Mouse (Mus musculus) ES-Bruce4 (cell line): Measurements from ENCODE around the gene Lrrc57. TPM values are rescaled to one million over a fixed set of nuclear protein-coding genes. Genes with fewer than 3 reads are reported as not detected.

Experiments used
- H3K27ac ChIP-seq: 2 replicates; pipeline ENCODE4 v1.5.1; 2012; ENCODE audit warnings: low read length, inconsistent platforms; ENCODE audit not compliant: insufficient read depth
- H3K27me3 ChIP-seq: 2 replicates; pipeline ENCODE4 v1.6.1; 2012; ENCODE audit warnings: mild to moderate bottlenecking, low read length, inconsistent platforms; ENCODE audit not compliant: control insufficient read depth, poor library complexity, insufficient read depth, severe bottlenecking
- H3K36me3 ChIP-seq: 2 replicates; pipeline ENCODE4 v1.6.1; 2012; ENCODE audit warnings: inconsistent platforms, mild to moderate bottlenecking, low read length, moderate library complexity; ENCODE audit not compliant: control insufficient read depth, poor library complexity, insufficient read depth, severe bottlenecking
- H3K4me1 ChIP-seq: one replicate; pipeline ENCODE4 v1.8.1; 2011; ENCODE audit warnings: low read length; ENCODE audit not compliant: control insufficient read depth, insufficient read depth
- H3K4me3 ChIP-seq: 2 replicates; pipeline ENCODE4 v1.5.1; 2011; ENCODE audit warnings: low read depth, mild to moderate bottlenecking, low read length
- H3K9ac ChIP-seq: 2 replicates; pipeline ENCODE4 v1.6.1; 2012; ENCODE audit warnings: low read depth, mild to moderate bottlenecking, inconsistent platforms; ENCODE audit not compliant: poor library complexity, severe bottlenecking
- H3K9me3 ChIP-seq: replicated peaks from 2 replicates; pipeline ENCODE4 v1.6.1; 2012; ENCODE audit warnings: mild to moderate bottlenecking, low read length, inconsistent platforms; ENCODE audit not compliant: control insufficient read depth, poor library complexity, insufficient read depth, severe bottlenecking
- CTCF ChIP-seq: IDR thresholded peaks from one replicate; pipeline ENCODE4 v1.8.1; 2011; ENCODE audit warnings: low read depth, low read length
- EP300 ChIP-seq: IDR thresholded peaks from 2 replicates; pipeline ENCODE4 v1.6.1; 2011; ENCODE audit warnings: low read depth, low read length; ENCODE audit not compliant: insufficient read depth
- POLR2A ChIP-seq: IDR thresholded peaks from one replicate; pipeline ENCODE4 v1.8.1; 2011; ENCODE audit warnings: low read length; ENCODE audit not compliant: insufficient read depth
- polyA plus RNA-seq: library from polyadenylated mRNA; stranded (reverse); fragments of >200 nt; gene quantifications from 2 replicates; pipeline ENCODE4 v1.2.4, GENCODE M21; 2011; ENCODE audit warnings: low read depth; ENCODE audit not compliant: missing spikeins, insufficient read depth, insufficient read length

Gene Lrrc57
- 17.2 and 18.7 TPM in 2 replicates for polyA plus RNA-seq

DNA sequence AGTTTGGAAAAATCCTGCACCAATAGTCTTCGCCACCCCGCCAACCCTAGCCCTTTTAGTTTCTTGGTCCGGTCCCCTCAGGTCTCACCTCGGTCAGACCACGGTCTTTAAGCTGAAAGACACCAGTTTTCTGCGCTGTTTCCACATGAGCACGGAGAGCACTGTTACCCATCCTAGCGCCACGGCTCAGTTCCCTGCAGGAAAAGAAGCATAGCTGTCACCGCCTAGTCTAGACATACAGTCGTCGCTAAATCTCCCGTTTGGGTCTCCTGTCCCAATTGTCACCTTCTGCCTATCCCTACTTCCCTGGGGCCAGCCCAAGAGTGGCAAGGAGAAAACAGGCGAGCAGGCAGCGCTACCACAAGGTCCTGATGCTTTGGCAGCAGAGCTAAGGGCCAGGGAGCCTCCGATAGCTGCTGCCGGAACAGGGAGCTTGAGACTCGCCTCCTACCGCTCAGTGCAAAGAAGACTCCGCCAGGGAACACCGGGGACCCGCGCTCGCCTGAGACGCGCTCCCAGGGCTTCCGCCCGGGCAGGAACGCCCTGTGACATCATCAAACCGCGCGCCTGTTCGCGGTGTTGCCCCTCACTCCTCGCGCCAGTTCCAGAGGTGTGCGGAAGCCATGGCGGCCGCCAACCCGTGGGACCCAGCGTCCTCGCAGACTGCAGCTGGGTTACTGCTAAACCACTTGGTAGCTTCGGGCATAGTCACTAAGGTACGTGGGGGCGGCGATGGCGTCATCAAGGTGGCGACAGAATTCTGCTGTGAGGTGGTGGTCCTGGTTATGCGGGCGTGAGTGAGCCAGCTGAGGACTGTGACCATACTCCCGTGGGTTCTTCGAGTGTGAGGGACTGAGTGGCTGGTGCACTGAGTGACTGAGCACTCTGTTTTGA, at the start of gene Lrrc57, which contains the start of gene Haus2:
Gene Lrrc57 (minus strand): TSS at position 691 of the 894 bp plus-strand sequence.
Gene Haus2 (plus strand): TSS at position 554 of the 894 bp plus-strand sequence.
- Histone ChIP-seq H3K27ac (peak within 1 kb of the TSS; percentile 59; the same call in 1 of the 2 replicates), H3K9me3 (no peaks in the 10 kb centered on the region), H3K4me1 (no peaks in the 10 kb centered on the region), H3K36me3 (peaks cover 9% of the 10 kb centered on the region; the same call in 1 of the 2 replicates), H3K27me3 (no peaks in the 10 kb centered on the region), H3K9ac (peak within 1 kb of the TSS; percentile 34), H3K4me3 (peak within 1 kb of the TSS; percentile 79)
- TF ChIP-seq POLR2A: peak; percentile 77
- TF ChIP-seq EP300: no peak

DNA sequence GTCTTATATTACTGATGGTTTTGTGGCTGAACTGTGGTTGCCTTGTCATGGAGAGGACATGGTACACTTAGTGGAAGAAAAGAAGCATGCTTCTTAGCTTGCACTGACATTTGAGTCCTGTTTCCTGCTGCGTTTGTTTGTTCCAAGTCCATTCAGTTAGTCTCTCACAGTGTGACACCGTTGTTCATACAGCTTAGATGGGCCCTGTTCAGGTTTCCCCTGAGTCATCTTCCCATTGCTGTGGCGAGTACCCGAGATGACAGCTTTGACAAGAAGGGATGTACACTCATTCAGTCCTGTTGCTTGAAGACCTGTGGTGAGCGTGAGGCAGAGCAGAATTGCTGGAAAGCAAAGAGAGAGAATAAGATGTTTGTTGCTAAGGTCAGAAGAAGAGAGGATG, 49.2 kb upstream of the Lrrc57 start:
- H3K9me3 ChIP-seq: no peaks in the 10 kb centered on the region
- no peaks in the 10 kb centered on the region for H3K27me3 ChIP-seq
- TF ChIP-seq POLR2A: no peak
- TF ChIP-seq CTCF: no peak
- no peak for TF ChIP-seq EP300

DNA sequence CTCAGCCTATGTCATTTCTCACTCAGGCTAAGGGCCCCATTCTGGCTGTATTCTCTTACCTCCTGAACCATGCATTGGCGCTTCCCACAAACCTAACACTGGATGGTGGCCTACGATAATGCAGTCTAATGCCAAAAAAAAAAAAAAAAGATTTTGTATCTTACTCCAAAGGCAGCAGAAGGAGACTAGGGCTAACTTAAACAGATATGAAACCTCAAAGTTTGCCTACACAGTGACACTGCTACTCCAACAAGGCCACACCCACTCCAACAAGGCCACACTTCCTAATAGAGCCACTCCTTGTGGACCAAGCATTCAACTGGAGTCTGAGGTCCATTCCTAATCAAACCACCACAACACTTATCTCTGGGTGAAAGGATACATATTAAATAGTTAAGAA, 47.4 kb upstream of the Lrrc57 start:
- Histone ChIP-seq H3K27ac (no peak overlapping the region), H3K9ac (no peak overlapping the region), H3K4me1 (no peaks in the 10 kb centered on the region), H3K27me3 (no peaks in the 10 kb centered on the region), H3K36me3 (no peaks in the 10 kb centered on the region), H3K4me3 (no peak overlapping the region), H3K9me3 (no peaks in the 10 kb centered on the region)
- TF ChIP-seq POLR2A: no peak
- no peak for TF ChIP-seq EP300
- TF ChIP-seq CTCF: no peak

More for the DNA sequence above, 49.2 kb upstream of the Lrrc57 start:
- Histone ChIP-seq H3K9ac (no peak overlapping the region), H3K36me3 (no peaks in the 10 kb centered on the region), H3K27ac (no peak overlapping the region), H3K4me1 (no peaks in the 10 kb centered on the region), H3K4me3 (no peak overlapping the region)

DNA sequence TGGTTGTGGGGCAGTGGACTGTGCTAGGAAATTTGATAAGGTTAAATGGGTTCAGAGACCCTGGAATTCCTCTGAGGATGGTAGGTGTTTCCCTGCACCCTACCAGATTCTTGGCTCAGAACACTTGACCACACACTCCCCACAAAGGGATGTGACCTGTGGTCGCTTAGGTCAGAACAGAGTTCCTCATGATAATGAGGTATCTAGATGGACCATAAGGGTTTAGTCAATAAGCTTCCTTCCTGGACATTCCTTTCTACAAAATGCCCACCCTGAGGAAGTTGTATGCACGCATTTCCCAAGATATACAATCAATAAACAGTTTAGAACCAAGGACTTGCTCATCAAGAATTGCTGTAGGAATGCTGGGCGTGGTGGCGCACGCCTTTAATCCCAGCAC, 46.6 kb upstream of the Lrrc57 start:
- no peak overlapping the region for H3K4me3 ChIP-seq
- TF ChIP-seq EP300 (no peak), POLR2A (no peak), CTCF (no peak)
- no peaks in the 10 kb centered on the region for H3K9me3 ChIP-seq
- H3K27me3 ChIP-seq: no peaks in the 10 kb centered on the region
- H3K27ac ChIP-seq: no peak overlapping the region
- no peak overlapping the region for H3K9ac ChIP-seq
- no peaks in the 10 kb centered on the region for H3K36me3 ChIP-seq
- H3K4me1 ChIP-seq: no peaks in the 10 kb centered on the region

DNA sequence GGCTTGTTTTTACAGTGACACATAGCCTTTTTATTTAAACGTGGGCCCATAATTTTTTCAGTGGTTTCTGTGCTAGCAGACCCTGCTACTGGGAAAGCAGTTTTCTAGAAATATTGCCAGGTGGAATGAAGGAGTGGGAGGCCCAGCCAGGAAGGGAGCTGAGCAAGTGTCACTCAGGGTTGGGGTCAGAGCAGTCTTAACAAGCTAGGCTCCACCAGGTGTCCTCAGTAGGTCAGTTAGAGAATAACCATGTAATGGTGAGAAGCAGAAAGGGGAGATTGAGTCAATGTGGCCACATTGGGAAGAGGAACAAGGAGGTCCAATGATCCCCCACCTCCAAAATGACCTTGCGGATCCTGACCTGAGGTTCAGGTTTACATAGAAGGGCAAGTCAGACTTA, 45.4 kb upstream of the Lrrc57 start:
- no peak for TF ChIP-seq CTCF
- TF ChIP-seq POLR2A: no peak
- no peak for TF ChIP-seq EP300
- no peak overlapping the region for H3K27ac ChIP-seq
- no peak overlapping the region for H3K4me3 ChIP-seq
- H3K36me3 ChIP-seq: no peaks in the 10 kb centered on the region
- H3K9ac ChIP-seq: no peak overlapping the region
- H3K9me3 ChIP-seq: no peaks in the 10 kb centered on the region
- no peaks in the 10 kb centered on the region for H3K4me1 ChIP-seq
- H3K27me3 ChIP-seq: no peaks in the 10 kb centered on the region

DNA sequence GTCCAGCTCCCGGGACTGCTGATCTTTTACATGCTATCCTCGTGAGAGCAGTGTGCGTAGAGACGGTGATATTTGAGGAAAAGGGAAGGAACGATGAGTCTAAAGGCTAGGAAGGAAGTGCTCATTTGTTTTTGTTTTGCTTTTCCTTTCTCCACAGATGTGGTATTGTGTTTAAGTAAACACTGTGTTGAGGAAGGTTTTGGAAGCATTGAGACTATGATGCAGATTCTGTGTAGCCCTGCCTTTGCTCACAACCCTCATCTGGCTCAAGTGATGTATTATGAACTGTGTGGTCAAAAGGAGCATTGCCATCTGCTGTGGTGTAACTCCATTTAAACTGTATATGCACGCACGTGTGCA, 43.6 kb upstream of the Lrrc57 start:
- TF ChIP-seq CTCF (no peak), EP300 (no peak), POLR2A (no peak)
- Histone ChIP-seq H3K4me1 (no peaks in the 10 kb centered on the region), H3K9me3 (no peaks in the 10 kb centered on the region), H3K4me3 (no peak overlapping the region), H3K27ac (no peak overlapping the region), H3K9ac (no peak overlapping the region), H3K27me3 (no peaks in the 10 kb centered on the region), H3K36me3 (no peaks in the 10 kb centered on the region)
